Mouse (Mus musculus): ENCODE results near the gene Tuba1a.
"Not testable (repeated sequence)": the region's sequence is repeated elsewhere in the genome, so short reads cannot be mapped to it uniquely, and the experiment has no call there.

Gene Tuba1a

DNA sequence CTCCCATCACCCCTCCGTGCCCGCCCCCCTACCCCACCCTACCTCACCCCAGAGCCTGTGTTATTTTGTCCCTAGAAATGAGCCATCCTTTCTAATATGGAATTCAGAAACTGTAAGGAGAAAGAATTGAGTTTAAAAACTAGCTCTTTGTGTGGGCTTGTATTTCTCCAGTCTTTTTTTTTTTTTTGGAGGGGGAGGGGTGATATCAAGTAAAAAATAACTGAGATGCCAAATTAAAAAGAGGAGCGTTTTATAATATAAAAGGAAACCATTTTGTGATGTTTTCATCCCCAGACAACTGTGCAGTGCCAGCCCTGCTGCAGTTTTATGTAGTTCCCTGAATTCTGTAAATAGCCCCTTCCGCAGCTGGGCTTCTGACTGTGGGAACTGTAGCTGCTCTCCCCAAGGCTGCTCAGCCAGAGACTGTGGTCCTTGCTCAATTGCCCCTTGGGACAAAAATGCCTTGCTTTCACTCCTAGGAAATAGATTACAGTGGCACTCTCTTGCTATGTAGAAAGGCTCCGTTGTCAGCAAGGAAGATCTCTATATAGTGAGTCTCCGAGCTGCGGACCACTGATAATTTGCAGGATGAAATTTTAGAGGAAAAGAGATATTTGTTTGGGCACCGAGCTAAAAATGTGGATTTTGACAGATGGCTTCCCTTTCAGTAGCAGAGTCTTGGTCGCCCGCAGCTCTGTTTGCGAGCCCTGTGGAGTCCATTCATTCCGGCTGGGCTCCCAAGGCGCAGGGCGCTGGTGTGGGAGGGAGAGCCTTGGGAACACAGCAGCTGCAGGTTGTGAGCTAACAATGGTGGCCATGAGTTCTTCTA is 1.1 kb upstream of the Tuba1a start:
- no peak for DNase-seq (ENCODE audit: low read depth)

GRCm38 (mm10) chr15:98952751-98953400 is 627 bp downstream of the Tuba1a start:
- peak; percentile 82 for DNase-seq (ENCODE audit: low read depth)

DNA sequence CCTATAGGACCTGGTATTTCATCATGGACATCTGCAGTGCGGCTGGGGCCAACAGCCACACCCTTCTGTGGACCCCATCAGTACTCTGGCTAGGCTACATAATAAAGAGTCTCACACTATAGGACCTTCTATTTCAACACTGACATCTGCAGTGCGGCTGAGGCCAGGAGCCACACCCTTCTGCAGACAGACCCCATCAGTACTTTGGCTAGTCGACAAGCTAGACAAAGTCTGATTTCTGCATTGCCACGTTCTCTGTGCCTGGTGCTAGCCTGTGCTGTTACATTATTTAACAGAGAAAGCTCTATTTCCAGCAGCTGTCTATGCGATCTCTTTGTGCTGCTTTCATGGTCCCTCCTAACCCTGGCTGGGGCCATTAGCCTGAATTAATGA is 1.4 kb downstream of the Tuba1a start:
- peak; percentile 44 for DNase-seq (ENCODE audit: low read depth)

- not testable (repeated sequence) for DNase-seq (ENCODE audit: low read depth)
Observed at GRCm38 (mm10) chr15:98951122-98952062, 2.1 kb downstream of the Tuba1a start.

DNA sequence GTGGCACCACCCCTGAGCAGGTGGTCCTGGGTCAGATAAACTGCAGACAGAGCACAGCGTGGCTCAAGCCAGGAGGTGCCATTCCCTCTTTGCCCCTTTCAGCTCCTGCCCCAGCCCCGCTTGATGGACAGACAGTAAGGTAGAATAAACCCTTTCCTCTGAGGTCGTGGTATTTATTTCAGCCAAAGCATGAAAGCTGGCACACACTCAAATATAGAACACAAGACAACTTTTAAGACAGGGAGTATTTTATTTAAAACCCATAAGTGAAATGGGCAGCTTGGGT is 4.0 kb downstream of the Tuba1a start:
- DNase-seq (ENCODE audit: low read depth): no peak

DNA sequence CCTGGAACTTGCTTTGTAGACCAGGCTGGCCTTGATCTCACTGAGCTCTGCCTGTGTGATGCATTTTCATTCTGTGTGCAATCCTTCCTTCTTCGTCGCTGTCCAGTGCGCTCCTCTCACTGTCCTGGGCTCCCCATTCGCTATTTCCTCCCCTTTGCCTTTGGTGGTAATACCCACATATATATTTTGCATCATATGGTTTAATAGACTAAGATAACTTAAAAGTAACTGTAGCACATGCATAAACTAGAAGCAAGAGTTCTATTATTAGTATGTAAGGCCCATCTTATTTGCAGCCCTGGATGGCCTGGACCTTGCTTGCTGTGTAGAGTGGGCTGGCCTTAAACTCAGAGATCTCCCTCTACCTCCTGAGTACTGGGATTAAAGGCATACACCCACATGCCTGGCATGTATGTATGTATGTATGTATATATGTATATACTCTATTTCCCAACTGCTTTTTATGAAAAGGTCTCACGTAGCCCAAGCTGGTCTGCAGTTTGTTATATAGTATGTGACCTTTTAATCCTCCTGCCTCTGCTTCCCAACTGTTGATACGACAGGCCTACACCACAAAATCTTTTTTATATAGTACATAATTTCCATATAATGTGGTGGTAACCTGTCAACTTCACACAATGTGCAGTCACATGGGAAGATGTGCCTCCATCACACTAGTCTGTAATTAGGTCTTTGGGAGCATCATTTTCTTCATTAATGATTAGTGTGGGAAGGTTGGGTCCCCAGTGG is 4.5 kb downstream of the Tuba1a start:
- DNase-seq (ENCODE audit: low read depth): peak; percentile 19

- no peak for DNase-seq (ENCODE audit: low read depth)
Observed at GRCm38 (mm10) chr15:98948382-98948781, 5.1 kb downstream of the Tuba1a start.

GRCm38 (mm10) chr15:98947884-98948283 is 5.6 kb downstream of the Tuba1a start:
- DNase-seq (ENCODE audit: low read depth): no peak

DNA sequence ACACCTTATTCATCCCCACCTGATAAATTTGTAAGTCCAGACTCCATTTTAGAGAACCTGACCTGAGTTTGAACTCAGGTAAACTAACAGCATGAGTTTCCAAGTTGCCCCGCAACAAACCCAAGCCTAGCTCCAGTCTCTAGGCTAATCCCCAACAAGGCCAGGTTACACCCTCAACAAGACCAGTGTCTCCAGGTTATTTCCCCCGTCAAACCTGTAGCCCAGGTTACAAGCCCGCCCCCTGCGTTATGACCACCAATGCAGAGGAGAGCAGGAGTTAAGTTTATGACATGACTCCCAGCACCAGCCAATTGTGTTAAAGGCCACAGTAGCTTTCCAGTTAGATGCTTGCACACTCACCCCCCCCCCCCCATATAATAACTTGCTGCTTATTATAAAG is 10.4 kb downstream of the Tuba1a start:
- DNase-seq (ENCODE audit: low read depth): no peak

DNA sequence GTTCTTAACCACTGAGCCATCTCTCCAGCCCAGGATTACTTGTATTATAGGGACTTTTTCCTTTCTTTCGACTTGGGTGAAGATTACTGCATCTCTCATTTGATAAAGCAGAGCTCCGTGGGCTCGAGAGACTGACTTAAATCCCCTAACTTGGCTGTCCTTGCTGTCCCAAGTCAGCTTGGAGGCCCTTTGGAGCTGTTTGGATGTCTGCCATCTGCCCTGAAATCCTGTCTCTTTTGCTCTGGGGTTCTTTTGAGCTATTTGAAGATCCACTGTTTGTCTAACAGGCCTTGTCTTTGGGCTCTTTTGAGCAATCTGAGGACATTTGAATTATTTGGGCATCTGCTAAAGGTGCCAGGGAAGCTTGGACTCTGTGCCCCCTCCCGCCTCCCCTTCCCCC is 11.4 kb downstream of the Tuba1a start:
- no peak for DNase-seq (ENCODE audit: low read depth)

GRCm38 (mm10) chr15:98941539-98941938 is 12.0 kb downstream of the Tuba1a start:
- peak; percentile 56 for DNase-seq (ENCODE audit: low read depth)

GRCm38 (mm10) chr15:98940816-98941215 is 12.7 kb downstream of the Tuba1a start:
- DNase-seq (ENCODE audit: low read depth): no peak

DNA sequence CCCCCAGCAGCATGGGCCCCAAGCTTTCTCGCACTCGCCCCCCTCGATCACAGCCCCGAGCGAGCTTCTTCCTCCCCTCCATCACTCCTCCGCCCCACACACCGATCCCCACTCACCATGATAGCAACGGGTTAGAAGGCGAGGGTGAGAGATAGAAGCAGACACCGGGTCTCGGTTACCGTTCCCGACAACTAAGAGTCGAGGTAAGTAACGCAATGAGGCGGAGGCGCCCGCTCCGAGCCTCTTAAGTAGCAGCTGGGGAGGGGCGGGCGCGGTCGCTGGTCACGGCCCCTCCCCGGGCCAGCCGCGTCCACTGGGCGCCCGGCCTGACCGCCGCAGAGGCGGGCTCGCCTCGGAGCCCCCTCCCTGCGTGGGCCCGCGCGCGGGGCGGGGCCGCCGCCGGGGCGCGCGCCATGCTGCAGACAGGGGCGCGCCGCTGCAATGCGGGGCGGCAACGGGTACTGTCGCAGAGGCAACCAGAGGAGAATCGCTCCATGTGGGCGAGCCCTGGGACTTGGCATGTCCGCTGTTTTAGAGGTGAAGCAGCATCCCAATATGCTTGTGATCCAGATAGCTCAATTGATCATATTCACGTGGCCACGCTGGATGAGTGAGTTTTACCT is 19.2 kb downstream of the Tuba1a start, which contains the start of gene Tuba1b:
Gene Tuba1b (minus strand): TSS at position 349 of the 623 bp plus-strand sequence.
- peak; percentile 97 for DNase-seq (ENCODE audit: low read depth)

- peak; percentile 99 for DNase-seq (ENCODE audit: low read depth)
Observed at GRCm38 (mm10) chr15:98933833-98934216, 19.7 kb downstream of the Tuba1a start.

GRCm38 (mm10) chr15:98933004-98933671 is 20.4 kb downstream of the Tuba1a start:
- peak; percentile 33 for DNase-seq (ENCODE audit: low read depth)

GRCm38 (mm10) chr15:98930998-98931397 is 22.5 kb downstream of the Tuba1a start:
- no peak for DNase-seq (ENCODE audit: low read depth)

DNA sequence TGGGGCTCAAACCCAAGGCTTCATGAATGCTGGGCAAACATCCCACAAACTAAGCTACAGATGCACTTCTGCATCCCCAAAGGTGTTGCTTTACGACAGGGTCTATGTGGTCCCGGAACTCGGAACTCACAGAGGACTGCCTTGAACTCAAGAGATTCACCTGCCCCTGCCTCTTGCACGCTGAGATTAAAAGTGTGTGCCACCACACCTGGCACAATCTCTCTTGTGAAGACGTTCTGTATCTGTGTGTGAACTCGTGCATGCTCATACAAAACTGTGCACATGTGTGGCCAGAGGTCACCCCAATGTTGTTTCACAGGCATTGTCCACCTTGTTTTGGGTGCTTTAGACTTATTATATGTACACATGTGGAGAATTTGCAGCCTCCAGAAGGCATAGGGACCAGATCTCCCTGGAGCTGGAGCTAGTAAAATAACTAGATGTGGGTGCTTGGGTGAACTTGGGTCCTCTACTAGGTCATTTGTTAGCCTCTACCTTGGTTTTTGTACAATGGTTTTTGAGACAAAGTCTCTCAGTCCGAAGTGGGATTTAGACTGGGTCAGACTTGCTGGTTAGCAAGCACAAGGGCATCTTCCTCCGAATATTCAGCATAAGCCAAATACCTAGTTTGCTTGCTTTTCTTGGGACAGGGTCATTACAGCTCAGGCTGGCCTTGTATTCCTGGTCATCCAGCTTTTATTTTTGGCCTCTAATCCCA is 23.3 kb downstream of the Tuba1a start:
- no peak for DNase-seq (ENCODE audit: low read depth)

- DNase-seq (ENCODE audit: low read depth): peak; percentile 91
Observed at GRCm38 (mm10) chr15:98928598-98929240, 24.8 kb downstream of the Tuba1a start.

GRCm38 (mm10) chr15:98927566-98927965 is 25.9 kb downstream of the Tuba1a start:
- DNase-seq (ENCODE audit: low read depth): no peak

DNA sequence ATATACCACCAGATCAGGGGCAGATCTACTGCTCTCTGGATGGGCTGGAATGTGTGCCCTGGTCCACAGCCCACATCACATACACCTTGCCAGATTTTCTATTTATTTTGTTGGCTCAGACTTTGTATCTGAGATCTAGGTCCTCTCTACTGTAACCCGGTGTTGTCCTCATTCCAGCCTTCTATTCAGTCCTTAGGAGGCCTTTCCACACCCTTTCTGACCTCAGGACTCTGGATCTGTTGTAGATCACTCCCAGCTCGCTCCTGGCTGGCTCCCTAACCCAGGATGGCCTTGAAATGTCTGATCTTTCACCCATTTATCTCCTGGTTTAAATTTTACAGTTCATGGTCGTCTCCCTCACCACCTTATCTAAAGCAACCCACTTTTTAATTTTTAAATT is 28.8 kb downstream of the Tuba1a start:
- DNase-seq (ENCODE audit: low read depth): no peak

Data from NIH3T3 (cell line).